Mouse (Mus musculus) R1 (cell line): ENCODE measurements around the gene Rrm2.

Source experiments
- DNase-seq: peaks from one replicate; pipeline ENCODE4 v3.0.0-alpha.2; 2018; ENCODE audit warnings: low read depth, low spot score

The Rrm2 gene

GRCm38 (mm10) chr12:24707954-24708823 lies at the start of gene Rrm2:
TSS of gene Rrm2 (plus strand) at chr12:24708241.
- DNase-seq: peak; percentile 94

DNA sequence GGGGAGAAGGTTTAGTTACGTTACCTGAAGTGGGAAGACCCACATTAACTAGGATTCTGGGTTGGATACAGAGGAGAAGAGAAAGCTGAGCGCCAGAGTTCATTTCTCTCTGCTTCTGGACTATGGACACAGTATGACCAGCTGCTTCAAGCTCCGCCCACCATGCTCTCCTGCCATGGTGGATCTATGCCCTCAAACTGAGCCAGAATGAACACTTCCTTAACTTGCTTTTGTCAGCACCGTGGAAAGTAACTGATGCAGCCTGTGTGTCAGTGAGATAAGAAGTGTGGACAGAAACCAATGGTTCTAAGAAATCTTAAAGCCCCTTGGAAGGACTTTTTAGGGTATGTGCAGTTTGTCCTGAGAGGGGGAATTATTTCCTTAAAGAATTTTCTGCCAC lies 49.0 kb upstream of the Rrm2 start:
- no peak for DNase-seq

- DNase-seq: peak; percentile 16
These were observed 48.1 kb upstream of the Rrm2 start for GRCm38 (mm10) chr12:24659923-24660322.

DNA sequence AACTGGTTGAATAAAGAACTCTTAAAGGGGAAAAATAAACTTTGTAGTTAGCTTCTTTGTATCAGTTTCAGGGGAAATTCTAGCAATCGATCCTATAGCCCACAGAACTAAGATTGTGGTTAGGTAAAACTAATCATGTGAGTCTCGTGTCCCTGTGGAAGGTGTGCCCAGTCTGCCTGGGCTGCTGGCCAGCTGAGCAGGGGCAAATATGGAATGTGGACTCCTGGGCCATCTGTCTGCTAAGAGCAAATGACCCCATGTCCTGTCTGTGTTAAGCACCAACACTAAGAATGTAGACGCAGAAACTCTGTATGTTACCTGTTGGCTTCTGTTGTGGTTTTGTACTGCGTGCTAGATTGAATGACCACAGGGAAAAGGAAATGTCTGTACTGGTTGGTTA lies 46.9 kb upstream of the Rrm2 start:
- no peak for DNase-seq

- DNase-seq: no peak
These were observed 45.9 kb upstream of the Rrm2 start for GRCm38 (mm10) chr12:24662131-24662530.

GRCm38 (mm10) chr12:24680096-24680491 lies 27.9 kb upstream of the Rrm2 start:
- no peak for DNase-seq

- DNase-seq: no peak
These were observed 27.4 kb upstream of the Rrm2 start for GRCm38 (mm10) chr12:24680492-24681285.

- no peak for DNase-seq
These were observed 26.6 kb upstream of the Rrm2 start, which contains the start of gene Cys1 for GRCm38 (mm10) chr12:24681286-24682023. TSS of gene Cys1 (minus strand) at chr12:24681813.

DNA sequence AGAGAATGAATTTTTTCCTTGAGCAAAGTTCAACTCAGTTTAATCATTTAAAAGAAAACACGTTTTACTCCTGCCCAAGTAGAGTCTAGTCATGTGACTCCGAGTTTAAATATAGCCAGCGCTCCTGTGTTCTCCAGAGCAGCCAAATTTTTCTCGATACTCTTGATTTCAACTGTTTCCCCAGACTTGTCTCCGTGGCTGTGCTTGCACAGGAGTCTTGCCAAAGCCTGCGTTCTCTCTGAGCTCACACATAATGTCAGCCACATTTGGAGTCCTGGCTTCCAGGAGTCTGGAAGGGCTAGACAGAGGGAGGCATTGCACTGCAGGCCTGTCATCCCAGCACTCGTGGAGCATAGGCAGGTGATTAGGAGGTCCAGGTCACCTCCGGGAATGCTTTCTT lies 25.5 kb upstream of the Rrm2 start:
- no peak for DNase-seq

DNA sequence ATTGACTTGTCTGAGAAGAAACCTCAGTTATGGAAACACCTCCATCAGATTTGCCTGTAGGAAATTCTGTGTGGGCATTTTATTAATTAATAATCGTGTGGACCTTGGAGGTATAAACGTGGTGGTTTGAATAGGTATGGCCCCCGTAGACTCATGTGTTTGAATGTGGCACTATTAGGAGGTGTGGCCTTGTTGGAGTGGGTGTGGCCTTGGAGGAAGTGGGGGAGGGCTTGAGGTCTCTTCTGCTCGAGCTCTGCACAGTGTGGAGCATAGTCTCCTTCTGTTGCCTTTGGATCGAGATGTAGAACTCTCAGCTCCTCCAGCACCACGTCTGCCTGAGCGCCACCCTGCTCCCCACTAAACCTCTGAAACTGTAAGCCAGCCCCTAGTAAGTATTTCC lies 24.6 kb upstream of the Rrm2 start:
- peak; percentile 30 for DNase-seq

GRCm38 (mm10) chr12:24686038-24686695 lies 21.9 kb upstream of the Rrm2 start:
- no peak for DNase-seq

GRCm38 (mm10) chr12:24686696-24687346 lies 21.2 kb upstream of the Rrm2 start:
- DNase-seq: no peak

DNA sequence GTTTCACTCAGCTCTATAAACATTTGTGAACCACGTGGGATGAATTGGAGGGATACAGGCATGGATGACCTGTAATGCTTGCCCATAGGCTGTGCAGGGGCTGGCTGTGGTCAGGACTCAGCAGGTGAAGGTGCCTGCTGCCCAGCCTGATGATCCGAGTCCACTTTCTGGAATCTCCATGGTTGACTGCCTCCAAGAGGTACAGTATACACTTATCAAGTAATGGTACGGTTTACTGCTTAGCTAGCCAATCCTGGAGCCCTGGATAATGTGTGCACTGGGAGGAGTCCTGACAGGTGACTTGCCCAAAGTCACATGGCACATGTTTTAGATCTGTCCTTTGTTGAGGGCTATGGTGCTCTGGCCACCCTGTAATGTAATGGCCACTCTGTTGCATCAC lies 17.7 kb upstream of the Rrm2 start:
- DNase-seq: no peak

GRCm38 (mm10) chr12:24696500-24697483 lies 11.2 kb upstream of the Rrm2 start:
- DNase-seq: peak; percentile 84

GRCm38 (mm10) chr12:24697484-24698204 lies 10.4 kb upstream of the Rrm2 start:
- peak; percentile 71 for DNase-seq

DNA sequence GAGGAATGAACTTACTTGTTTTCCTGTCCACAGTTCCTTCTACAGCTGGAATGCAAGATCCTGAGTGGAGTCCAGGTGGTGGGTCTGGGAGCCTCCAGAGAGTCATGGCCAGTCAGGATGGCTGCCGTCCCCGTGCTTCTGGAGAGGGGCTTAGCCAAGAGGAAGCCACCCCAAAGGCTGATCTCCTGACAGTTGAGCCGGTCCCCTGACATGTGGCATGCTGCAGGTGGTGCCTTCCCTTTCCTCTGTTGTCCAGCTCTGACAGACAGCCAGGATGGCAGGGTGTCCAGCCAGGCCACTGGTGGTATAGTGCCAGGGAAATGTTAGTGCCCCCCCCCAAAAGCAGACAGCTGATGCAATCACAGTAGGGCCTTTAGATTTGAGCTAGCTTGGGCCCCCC lies 9.5 kb upstream of the Rrm2 start:
- DNase-seq: no peak

- no peak for DNase-seq
These were observed 8.5 kb upstream of the Rrm2 start for GRCm38 (mm10) chr12:24699578-24699977.

- peak; percentile 60 for DNase-seq
These were observed 6.4 kb upstream of the Rrm2 start for GRCm38 (mm10) chr12:24701621-24702020.

GRCm38 (mm10) chr12:24703013-24703412 lies 5.0 kb upstream of the Rrm2 start:
- DNase-seq: no peak
